Mouse (Mus musculus) lung, postnatal 0 days (tissue): ENCODE measurements around the gene C330021F23Rik.

ENCODE experiments used
- CTCF ChIP-seq: IDR thresholded peaks from 2 replicates; pipeline ENCODE4 v1.5.1; 2016; ENCODE audit warnings: antibody characterized with exemption, mild to moderate bottlenecking
- EP300 ChIP-seq: IDR thresholded peaks from 2 replicates; pipeline ENCODE4 v1.6.1; 2016; ENCODE audit warnings: antibody characterized with exemption, mild to moderate bottlenecking, control low read depth

GRCm38 (mm10) chr8:3546511-3546910 lies 21.3 kb upstream of the C330021F23Rik start:
- TF ChIP-seq EP300 = no peak
- no peak for TF ChIP-seq CTCF
